Mouse (Mus musculus): ENCODE measurements around the gene Rnf130.

The Rnf130 gene

DNA sequence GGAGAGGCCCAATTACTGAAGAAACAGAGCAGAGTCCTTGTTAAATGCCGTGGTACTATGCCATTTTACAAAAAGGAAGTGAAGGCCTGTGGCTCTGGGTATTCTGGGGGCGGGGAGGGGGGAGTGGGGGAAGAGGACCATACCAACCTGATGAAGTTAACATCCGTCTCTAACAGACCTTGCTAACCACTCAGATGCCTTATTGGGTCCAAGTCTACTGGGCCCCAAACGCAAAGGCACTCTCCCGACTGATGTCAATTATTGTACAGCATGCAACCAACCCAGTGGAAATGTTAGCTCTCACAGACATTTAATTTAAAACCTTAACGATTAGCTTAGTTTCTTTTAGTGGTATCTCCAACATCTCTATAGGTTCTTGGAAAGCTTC, 707 bp upstream of the Rnf130 start:
- no peak for DNase-seq (ENCODE audit: low spot score in 2 of 2)

DNA sequence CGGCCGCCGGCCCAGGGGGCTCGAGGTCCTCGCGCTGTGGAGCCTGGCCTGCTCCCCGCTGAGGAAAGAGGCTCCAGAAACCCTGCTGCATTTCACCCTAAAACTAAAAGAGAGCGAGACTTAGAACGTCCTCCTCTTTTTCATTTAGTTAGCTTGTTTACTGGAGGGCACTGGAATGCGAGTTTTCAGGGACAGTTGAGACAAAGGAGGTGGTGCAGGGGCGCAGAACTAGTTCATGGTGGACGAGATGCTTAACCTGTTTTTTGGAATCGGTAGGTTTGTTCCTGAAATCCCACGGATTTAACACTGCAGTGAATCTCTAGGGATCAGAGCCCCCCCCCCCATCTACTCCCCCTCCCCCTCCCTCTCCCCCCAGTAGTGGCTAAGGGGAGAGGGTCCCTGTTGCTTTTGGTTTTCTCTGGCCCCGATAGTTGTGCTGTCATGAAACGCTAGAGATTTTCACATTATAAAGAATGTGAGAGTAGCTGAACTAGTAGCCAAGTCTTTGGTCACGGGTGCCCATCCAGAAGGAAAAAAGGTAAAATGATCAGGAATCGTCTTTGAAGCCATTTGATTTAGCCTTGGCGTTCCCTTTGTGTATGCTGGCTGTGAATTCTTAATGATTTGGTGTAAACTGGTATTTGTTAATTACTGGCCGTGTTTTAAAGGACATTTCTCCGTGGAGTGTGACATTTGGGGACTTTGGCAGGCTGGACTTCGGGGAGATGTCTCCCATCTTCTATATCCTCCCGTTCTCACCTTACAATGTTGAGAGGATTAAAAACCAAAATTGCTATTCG, 775 bp downstream of the Rnf130 start:
- no peak for DNase-seq (ENCODE audit: low spot score in 2 of 2)

DNA sequence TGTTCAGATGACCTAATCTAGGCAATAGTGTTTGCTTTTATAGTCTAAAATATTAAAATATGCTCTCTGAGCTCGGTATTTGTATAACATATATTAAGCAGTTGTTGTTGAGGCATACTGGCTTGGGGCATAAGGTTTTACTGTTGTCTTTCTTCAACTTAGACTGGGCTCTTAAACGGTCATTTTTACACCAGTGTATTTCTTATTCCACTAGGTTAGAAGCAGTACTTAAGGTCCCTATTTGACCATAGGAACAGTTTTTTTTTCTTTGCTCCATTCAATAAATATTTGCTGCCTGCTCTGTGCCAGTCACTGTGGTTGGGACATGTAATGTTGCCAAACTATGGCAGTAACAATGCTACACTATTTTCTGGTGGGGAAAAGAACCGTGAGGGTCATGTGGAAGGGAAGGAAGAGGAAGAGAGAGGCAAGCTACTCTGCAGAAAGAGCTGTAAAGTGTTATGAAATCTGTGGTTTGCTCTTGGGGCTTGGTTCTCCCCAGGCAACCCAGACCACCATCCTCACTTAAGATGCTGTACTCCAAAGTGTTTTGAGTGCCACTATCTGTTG, 1.5 kb downstream of the Rnf130 start:
- DNase-seq (ENCODE audit: low spot score in 2 of 2) = no peak

DNA sequence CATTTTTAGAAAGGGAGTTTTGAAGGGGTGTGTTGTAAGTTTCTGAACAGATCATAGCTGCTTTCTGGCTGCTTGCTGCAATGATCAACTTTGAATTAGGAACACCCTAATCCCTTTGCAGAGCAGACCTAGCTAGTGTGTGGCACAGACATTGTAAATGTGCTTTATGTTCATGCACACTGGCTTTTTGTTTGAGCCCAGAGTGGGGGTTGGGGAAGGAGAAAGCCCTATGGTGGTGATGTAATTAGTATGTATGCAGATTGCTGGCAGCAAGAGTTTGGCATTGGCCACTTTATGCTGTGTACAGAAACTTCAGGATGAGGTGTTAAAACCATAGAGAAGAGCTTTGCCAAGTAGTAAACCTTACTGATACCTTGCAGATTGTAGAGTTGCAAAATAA, 3.3 kb downstream of the Rnf130 start:
- DNase-seq (ENCODE audit: low spot score in 2 of 2) = no peak

DNA sequence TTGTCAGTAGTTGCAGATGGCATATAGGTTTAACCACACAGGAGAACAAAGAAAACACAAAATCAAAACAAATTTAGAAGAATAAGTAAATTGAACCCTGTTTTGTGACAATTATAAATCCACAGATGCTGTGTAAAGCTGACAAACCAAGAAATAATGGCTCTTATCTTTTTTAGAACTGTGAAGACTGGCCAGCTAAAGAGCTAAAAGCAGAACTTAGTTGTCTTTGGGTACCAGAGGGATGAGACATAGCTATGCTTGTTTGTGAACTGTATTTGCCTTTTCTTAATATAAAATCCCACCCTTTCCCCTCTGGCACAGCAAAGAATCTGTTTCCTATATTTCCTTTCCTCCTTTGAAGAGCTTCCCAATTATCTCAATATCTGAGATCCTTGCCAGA, 9.0 kb downstream of the Rnf130 start:
- no peak for DNase-seq (ENCODE audit: low spot score in 2 of 2)

DNA sequence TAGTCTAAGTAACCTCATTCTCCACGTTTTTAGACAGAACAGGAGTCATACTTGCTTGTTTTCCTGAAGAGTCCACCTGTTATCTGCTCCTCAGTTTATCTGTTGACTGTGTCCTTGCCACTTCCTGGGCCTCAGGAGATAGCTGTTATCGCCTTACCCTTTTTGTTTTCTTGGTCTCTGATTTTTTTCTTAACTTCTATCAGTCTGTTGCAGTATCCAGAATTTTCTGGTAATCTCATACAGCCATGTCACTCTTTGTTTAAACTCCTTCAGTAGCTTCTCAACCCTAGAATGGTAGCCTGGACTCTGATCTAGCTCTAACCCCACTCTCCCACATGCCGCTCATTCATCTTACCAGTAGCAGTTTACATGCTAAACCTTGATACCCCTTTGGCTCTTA, 10.6 kb downstream of the Rnf130 start:
- no peak for DNase-seq (ENCODE audit: low spot score in 2 of 2)

DNA sequence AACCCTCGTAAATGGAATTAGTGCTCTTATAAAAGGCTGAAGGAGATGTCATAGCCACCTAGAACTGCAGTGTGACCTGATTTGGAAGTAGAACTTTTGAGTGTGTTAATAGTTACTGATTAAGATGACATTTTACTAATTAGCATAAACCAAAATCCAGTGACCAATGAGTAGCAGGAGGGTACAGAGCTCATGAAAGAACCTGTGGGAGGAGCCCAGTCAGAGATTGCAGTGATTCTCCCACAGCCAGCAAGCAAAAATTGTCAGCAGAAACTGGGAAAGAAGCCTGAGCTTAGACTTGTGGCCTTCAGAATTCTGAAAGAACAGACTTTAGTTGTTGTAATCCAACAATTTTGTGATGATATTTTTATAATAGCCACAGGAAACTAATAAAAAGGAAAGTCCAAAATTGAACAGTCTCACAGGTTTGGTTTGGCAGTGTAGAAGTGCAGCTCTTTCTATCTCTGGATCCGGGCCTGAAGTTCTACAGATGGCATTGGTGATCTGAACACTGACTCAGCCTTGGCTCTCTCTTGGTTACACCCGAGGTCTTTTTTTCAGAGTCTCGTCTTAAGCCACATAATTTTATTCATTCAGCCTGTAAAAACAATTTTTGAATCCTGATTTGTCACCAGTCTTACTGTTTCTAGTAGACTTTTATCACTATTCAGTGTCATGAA, 11.8 kb downstream of the Rnf130 start:
- no peak for DNase-seq (ENCODE audit: low spot score in 2 of 2)

DNA sequence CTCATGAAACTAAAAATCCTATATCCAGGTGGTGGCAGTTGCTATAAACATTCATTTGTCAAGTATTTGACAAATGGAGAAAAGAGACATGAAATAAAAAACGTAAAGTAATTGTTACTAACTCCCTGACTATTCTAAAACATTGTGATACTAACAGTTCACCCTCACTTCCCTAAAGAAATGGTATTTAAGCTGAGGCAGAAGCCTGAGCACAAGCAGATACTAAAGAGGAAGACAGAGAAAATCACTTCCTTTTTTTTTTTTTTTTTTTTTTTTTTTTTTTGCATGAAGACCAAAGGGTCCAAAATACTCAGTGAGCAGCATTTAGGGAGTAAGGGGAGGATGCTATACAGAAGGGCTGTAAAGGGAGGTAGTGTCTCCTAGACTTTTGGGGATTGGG, 13.6 kb downstream of the Rnf130 start:
- DNase-seq (ENCODE audit: low spot score in 2 of 2) = no peak

DNA sequence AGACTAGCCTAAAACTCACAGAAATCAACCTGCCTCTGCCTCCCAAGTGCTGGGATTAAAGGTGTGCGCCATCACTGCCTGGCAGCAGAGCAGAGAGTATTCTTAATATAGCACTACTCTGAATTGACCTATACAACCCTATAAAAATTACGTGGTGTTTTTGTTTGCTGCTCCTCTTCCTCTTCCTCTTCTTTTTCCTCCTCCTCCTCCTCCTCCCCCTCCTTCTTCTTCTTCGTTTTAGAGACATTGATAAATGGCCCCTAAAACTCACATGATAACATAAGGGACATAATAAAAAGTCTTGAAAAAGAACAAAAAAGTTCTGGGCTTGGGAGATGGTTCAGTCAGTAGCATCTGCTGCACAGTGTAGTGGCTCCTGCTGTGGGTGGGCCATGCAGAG, 16.0 kb downstream of the Rnf130 start:
- no peak for DNase-seq (ENCODE audit: low spot score in 2 of 2)

DNA sequence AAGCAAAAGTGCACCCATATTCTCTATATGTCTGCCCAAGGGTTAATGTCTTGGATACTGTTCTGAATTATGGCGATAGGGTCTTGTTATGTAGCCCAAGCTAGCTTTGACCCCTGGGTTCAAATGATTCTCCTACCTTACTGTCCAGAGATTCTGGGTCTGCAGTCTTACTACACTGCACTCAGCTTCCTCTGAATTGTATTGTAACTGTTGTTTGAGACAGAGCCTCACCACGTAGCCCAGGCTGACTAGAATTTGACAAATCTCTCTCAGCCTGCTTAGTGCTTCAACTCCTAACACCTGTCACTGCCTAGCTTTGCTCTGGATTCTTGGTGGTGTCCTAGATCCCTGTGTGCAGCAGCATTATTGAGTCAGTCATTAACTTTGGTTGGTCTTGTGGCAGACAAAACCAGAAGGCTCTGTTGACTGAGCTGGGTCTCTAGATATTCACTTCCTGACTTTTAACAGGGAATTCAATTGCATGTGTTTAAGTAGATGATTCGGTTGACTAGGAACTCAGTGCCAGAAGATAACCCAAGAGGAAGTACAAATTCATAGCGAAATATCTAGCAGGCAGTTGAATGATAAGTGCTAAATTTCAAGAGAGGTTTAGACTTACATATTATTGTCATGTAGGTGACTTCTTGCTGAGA, 17.3 kb downstream of the Rnf130 start:
- DNase-seq (ENCODE audit: low spot score in 2 of 2) = no peak

DNA sequence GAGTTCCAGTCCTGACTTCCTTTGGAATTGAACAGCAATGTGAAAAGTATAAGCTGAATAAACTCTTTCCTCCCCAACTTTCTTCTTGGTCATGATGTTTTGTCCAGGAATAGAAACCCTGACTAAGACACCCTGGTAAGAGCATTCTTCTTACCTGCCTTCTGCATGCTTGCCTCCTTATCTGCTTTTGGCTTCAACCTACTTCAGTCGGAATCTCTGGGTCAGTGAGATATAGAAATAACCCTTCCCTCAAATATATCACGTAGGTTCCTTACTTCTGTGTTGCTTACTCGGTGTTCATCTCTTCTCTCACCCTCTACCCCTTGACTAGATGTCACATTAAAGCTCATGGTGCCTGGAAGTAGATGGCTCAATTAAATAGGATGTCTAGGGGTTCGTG, 19.3 kb downstream of the Rnf130 start:
- no peak for DNase-seq (ENCODE audit: low spot score in 2 of 2)

DNA sequence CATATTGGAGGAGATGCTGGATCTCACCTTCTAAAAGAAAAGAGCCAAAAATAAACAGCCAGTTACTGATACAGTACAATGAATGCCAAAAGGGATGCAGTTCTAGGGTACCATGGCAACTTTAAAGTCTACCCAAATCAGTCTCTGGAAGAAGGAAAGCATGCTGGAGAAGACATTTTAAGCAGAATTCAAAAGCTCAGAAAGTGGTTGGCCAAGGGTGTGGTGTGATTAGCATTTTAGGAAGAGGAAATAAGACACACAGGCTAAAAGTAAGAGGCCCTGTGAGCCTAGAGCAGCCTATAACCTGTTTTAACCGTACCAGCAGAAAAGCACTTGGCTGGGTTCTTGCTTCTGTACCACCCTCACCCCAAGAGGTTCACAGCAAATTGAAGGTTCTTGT, 22.5 kb downstream of the Rnf130 start:
- DNase-seq (ENCODE audit: low spot score in 2 of 2) = no peak

DNA sequence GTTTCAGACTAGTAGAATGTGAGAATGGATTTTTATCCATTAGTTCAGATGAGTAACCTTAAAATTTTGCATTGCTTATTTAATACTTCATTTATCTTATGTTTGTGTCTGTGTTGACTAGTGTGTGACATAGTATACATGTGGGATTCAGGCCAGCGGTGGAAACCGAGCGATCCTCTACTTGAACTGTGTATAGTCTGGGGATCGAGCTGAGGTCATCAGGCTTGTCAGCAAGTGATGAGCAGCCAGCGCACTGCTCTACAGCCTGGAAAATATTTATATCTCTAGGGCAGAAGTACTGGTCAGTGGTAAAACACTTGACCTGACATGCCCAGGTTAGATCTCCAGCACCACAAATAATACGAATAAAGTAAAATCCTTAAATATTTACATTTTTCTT, 23.0 kb downstream of the Rnf130 start:
- DNase-seq (ENCODE audit: low spot score in 2 of 2) = no peak

DNA sequence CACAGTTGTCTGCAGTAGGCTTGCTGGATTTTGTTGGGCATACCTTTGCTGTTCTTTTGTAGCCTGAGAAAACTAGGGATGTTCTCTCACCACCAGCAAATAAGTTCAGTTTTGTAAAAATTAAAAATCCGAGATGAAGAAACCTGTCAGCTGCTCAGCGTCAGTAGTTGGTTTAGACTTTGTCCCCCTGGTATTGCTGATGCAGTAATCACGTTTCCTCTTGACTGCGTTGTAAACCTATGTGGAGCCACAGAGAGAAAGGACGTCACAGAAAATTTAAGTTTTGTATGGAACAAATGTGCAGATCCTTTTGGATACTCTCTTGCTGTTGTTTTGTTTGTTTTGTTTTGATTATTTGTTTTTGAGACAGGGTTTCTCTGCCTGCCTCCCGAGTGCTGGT, 25.2 kb downstream of the Rnf130 start:
- DNase-seq (ENCODE audit: low spot score in 2 of 2) = no peak

DNA sequence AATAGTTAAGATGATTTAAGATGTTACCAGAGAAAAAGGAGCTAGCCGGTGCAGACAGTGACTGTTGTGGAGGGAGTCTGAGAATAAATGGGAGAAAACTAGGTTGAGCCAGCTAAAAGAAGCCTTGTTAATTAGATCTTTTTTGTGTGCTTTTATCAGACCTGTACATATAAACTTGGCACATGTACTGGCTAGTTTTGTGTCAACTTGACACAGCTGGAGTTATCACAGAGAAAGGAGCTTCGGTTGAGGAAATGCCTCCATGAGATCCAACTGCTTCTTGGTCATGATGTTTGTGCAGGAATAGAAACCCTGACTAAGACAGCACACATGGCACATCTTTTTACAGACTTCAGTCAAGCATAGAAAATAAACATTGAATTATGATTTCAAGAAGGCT, 32.6 kb downstream of the Rnf130 start:
- DNase-seq (ENCODE audit: low spot score in 2 of 2) = no peak

DNA sequence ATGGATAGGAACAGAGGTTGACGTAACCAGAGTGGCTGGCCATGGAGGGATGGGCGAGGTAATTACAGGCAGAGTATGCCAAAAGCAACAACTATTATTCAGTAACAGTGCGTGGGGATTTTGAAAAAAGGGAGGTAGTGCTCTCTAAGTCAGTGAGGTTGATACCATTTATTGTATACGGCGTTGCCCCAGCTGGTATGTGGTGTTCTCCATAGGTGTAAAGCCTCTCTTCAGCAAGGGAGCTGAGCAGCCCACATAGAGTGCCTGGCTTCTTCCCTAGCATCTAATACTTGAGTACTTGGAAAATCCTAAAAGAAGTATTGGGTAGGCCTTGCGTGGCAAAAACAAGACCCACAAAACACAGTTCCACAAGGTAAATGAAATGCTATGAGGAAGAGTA, 33.1 kb downstream of the Rnf130 start:
- no peak for DNase-seq (ENCODE audit: low spot score in 2 of 2)

DNA sequence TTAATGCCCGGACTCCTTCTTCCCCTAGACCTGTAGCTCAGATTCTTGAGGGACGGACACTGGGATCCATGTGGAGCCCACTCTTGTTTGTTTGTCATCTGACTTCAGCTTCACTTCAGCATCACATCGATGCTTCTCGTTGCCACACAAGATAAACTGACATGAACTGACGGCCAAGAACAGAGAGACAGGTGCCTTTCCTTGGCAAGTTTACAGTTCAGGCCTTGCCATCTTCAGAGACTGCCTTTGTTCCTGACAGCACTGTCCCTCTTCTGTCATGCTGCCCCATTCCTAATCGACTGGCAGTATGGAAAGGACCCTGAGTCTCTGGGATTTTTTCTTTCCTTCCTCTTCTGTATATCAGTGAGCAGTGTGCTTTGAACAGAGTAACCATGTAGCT, 33.9 kb downstream of the Rnf130 start:
- no peak for DNase-seq (ENCODE audit: low spot score in 2 of 2)

DNA sequence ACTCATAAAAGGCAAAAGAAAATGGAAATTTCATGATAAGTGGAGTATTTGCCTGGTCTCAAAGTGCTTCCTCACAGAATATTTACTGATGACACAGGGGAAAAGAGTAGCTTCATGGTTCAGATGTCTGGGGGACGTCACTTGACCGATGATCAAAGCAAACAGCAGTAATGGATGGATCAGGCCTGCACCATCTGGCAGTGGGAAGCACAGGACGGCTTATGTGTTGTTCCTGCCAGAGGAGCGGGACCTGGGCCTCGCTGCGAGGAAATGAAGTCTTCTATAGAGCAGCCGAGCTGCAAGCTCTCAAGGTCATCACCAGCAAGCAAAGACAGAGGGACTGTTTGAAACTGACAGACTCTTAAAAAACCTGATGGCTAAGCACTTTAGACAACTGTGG, 37.0 kb downstream of the Rnf130 start:
- DNase-seq (ENCODE audit: low spot score in 2 of 2) = no peak

DNA sequence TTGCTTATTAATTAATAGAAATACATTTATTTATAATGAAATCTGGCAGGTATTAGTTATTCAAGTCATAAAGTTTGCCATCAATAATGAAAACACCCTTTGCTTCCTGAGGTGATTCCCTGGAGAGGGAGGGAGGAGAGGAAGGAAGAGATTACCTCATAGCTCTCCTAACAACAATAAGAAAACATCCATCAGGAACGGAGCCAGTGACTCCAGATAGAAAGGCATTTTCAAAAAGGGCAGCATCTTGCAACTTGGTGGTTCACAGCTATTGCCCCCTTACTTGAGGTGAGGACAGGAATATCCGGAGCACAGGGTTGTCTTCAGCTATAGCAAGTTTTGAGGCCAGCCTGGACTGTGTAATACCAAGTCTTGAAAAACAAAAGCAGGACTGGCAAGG, 40.9 kb downstream of the Rnf130 start:
- no peak for DNase-seq (ENCODE audit: low spot score in 2 of 2)

DNA sequence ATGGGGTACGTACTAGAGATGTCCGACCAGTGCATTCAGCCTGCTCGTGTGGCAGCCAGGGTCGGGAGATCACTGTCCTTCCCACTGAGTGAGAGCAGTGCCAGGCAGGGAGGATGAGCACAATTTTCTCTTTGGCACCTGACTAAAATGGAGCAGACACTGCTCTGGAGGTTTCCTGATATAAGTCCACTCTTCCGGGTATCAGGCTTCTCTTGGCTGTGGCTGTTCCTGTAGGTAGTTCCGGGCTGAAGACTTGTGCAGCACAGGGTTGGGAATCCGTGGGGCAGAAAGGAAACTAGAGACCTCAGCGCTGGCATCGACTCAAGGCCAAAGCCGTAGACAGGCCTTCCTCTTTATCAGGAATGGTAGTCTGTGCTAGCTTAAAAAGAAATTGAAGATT, 48.7 kb downstream of the Rnf130 start:
- no peak for DNase-seq (ENCODE audit: low spot score in 2 of 2)

DNA sequence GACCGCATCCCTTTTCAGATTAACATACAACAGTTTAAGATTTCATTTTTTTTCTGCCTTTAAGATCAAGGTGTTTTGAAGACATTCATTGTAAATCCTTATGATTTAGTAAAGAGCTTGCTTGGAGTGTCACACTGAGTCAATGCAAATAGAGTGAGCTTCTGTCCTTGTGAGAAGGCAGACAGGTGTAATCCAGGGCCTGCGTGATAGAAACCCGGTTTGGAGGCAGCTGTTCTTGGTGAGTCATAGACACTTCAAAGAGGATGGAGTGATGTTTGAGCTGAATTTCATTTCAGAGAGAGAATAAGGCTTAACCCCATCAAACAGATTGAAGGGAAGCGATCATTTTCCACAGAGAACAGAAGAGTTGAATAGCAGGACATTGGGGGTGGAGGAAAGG, 51.6 kb downstream of the Rnf130 start:
- no peak for DNase-seq (ENCODE audit: low spot score in 2 of 2)

DNA sequence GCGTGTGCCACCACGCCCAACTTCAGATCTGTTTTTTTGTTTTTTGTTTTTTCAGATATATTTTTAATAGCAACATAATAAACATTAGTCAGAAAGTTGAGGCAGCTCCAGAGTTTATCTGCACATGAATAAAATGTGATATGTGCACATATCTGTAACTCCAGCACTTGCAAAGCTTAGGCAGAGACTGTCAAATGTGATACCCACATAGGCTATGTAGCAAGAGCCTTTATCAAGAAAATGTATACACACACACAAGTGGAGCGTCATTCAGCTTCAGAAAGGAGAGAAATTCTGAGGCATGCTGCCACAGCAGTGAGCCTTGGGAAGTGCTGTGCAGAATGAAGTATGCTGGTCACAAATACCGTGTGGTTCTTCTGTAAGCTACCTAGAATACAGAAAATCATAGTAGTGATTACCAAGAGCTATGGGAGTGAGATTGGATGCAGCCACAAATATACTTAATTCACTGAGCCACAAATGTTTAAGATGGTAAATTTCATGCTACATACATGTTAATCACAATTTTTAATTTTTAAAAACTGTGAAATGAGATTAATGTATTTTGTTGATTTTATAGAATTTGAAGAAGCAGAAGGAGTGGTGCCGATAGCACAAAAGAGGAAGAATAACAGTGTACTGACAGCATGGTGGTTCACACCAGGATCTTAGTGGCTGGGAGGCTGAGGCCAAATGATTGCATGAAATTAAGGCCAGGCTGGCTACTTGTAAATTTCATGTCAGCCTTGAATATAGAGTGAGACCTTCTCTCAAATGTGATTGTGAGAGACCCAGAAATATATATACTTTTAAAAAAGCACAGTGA, 56.4 kb downstream of the Rnf130 start:
- DNase-seq (ENCODE audit: low spot score in 2 of 2) = no peak

Measured in frontal cortex, postnatal 14 days (tissue).